Mouse (Mus musculus): ENCODE measurements around the gene Slc15a1.

- no peak for TF ChIP-seq POLR2A (IDR thresholded peaks at IDR 0.05; ENCODE audit: extremely low read depth, insufficient read depth, low read length)
- no peak for TF ChIP-seq CTCF (IDR thresholded peaks at IDR 0.05; ENCODE audit: extremely low read depth, insufficient read depth, low read length)
Observed at GRCm38 (mm10) chr14:121495120-121495519, 9.9 kb downstream of the Slc15a1 start.
